Mouse (Mus musculus): ENCODE data around the gene Ppp3r2. TPM values are rescaled to one million over a fixed set of nuclear protein-coding genes. Genes with fewer than 3 reads are reported as not detected.

The Ppp3r2 gene
- total and polyA plus RNA-seq, 2 experiments from 2014 or later: 0.19 to 0.90 TPM

GRCm38 (mm10) chr4:49632139-49632481 is 49.7 kb downstream of the Ppp3r2 start:
- WGBS: under 1% methylated on average over 30 of the region's 30 CpGs
- H3K4me2 ChIP-seq (ENCODE audit: low read depth): peak overlapping the region; percentile 72
- H3K27me3 ChIP-seq (ENCODE audit: insufficient read depth, low read length): no peaks in the 10 kb centered on the region
- H3K27ac ChIP-seq (ENCODE audit: low read depth, low read length): peak overlapping the region; percentile 91
- DNase-seq (no peak), ATAC-seq (no peak; the same call in 1 of the 2 replicates)
- no peaks in the 10 kb centered on the region for H3K9me3 ChIP-seq (ENCODE audit: low read length)
- H3K36me3 ChIP-seq (ENCODE audit: insufficient read depth): peaks cover 26% of the 10 kb centered on the region
- H3K4me3 ChIP-seq (ENCODE audit: low read depth, low read length): peak overlapping the region; percentile 95
- no peaks in the 10 kb centered on the region; the same call in 1 of the 2 replicates for H3K4me1 ChIP-seq (ENCODE audit: insufficient read depth)
- peak overlapping the region; percentile 87 for H3K9ac ChIP-seq
- no peak for TF ChIP-seq CTCF (IDR thresholded peaks at IDR 0.05; ENCODE audit: low read depth)

GRCm38 (mm10) chr4:49631319-49632138 is 50.3 kb downstream of the Ppp3r2 start, which contains the start of gene Rnf20:
TSS of gene Rnf20 (plus strand) at chr4:49632006.
- H3K4me1 ChIP-seq (ENCODE audit: insufficient read depth): no peaks in the 10 kb centered on the region; the same call in 1 of the 2 replicates
- peak within 1 kb of the TSS; percentile 91 for H3K27ac ChIP-seq (ENCODE audit: low read depth, low read length)
- WGBS: 3% methylated on average over 37 of the region's 37 CpGs
- H3K36me3 ChIP-seq (ENCODE audit: insufficient read depth): peaks cover 20% of the 10 kb centered on the region; the same call in 1 of the 2 replicates
- peak within 1 kb of the TSS; percentile 87 for H3K9ac ChIP-seq
- H3K4me2 ChIP-seq (ENCODE audit: low read depth): peak within 1 kb of the TSS; percentile 72
- H3K27me3 ChIP-seq (ENCODE audit: insufficient read depth, low read length): no peaks in the 10 kb centered on the region
- H3K9me3 ChIP-seq (ENCODE audit: low read length): no peaks in the 10 kb centered on the region
- peak; percentile 98 for ATAC-seq
- DNase-seq: peak; percentile 99
- peak within 1 kb of the TSS; percentile 95 for H3K4me3 ChIP-seq (ENCODE audit: low read depth, low read length)
- no peak; the same call in 1 of the 2 replicates for TF ChIP-seq CTCF (IDR thresholded peaks at IDR 0.05; ENCODE audit: low read depth)

GRCm38 (mm10) chr4:49628941-49629340 is 52.9 kb downstream of the Ppp3r2 start:
- DNase-seq (no peak), ATAC-seq (no peak)
- H3K9me3 ChIP-seq (ENCODE audit: low read length): no peaks in the 10 kb centered on the region
- H3K36me3 ChIP-seq (ENCODE audit: insufficient read depth): no peaks in the 10 kb centered on the region
- no peak overlapping the region for H3K27ac ChIP-seq (ENCODE audit: low read depth, low read length)
- no peaks in the 10 kb centered on the region for H3K27me3 ChIP-seq (ENCODE audit: insufficient read depth, low read length)
- WGBS: 76% methylated on average over 5 of the region's 5 CpGs
- H3K9ac ChIP-seq: no peak overlapping the region
- H3K4me1 ChIP-seq (ENCODE audit: insufficient read depth): no peaks in the 10 kb centered on the region; the same call in 1 of the 2 replicates
- TF ChIP-seq CTCF (IDR thresholded peaks at IDR 0.05; ENCODE audit: low read depth): no peak
- H3K4me3 ChIP-seq (ENCODE audit: low read depth, low read length): no peak overlapping the region
- no peak overlapping the region for H3K4me2 ChIP-seq (ENCODE audit: low read depth)

Other genes starting within 250 kb of the Ppp3r2 start
- 0.43 TPM in 1 of 2 replicates, not detected in the other for gene Acnat1, start 208.1 kb downstream of the Ppp3r2 start, total RNA-seq (2014; rRNA removed)
- gene Acnat1, start 208.1 kb downstream of the Ppp3r2 start, polyA plus RNA-seq (2015; fragmentation: Nextera tagmentation; extraction: Ambion mirVana): not detected in 2 replicates
- gene Baat, start 175.5 kb downstream of the Ppp3r2 start, total RNA-seq (2014; rRNA removed): not detected in 2 replicates
- gene Baat, start 175.5 kb downstream of the Ppp3r2 start, polyA plus RNA-seq (2015; fragmentation: Nextera tagmentation; extraction: Ambion mirVana): 0.10 TPM in 1 of 2 replicates, not detected in the other
- 49.3 and 55.2 TPM in 2 replicates for gene Mrpl50, start 160.9 kb downstream of the Ppp3r2 start, total RNA-seq (2014; rRNA removed)
- gene Mrpl50, start 160.9 kb downstream of the Ppp3r2 start, polyA plus RNA-seq (2015; fragmentation: Nextera tagmentation; extraction: Ambion mirVana): 74.1 and 74.6 TPM in 2 replicates
- gene Zfp189, start 160.8 kb downstream of the Ppp3r2 start, total RNA-seq (2014; rRNA removed): 9.2 and 11.3 TPM in 2 replicates
- 3.7 and 4.1 TPM in 2 replicates for gene Zfp189, start 160.8 kb downstream of the Ppp3r2 start, polyA plus RNA-seq (2015; fragmentation: Nextera tagmentation; extraction: Ambion mirVana)
- 0.46 and 0.57 TPM in 2 replicates for gene Aldob, start 132.5 kb downstream of the Ppp3r2 start, total RNA-seq (2014; rRNA removed)
- gene Aldob, start 132.5 kb downstream of the Ppp3r2 start, polyA plus RNA-seq (2015; fragmentation: Nextera tagmentation; extraction: Ambion mirVana): 0.27 and 0.39 TPM in 2 replicates
- gene Tmem246, start 84.1 kb downstream of the Ppp3r2 start, total RNA-seq (2014; rRNA removed): 93.2 and 98.3 TPM in 2 replicates
- gene Tmem246, start 84.1 kb downstream of the Ppp3r2 start, polyA plus RNA-seq (2015; fragmentation: Nextera tagmentation; extraction: Ambion mirVana): 101 and 119 TPM in 2 replicates
- gene Rnf20, start 50.0 kb downstream of the Ppp3r2 start, total RNA-seq (2014; rRNA removed): 76.9 and 79.1 TPM in 2 replicates
- 35.6 and 44.1 TPM in 2 replicates for gene Rnf20, start 50.0 kb downstream of the Ppp3r2 start, polyA plus RNA-seq (2015; fragmentation: Nextera tagmentation; extraction: Ambion mirVana)
- gene Grin3a, start 163.7 kb upstream of the Ppp3r2 start, total RNA-seq (2014; rRNA removed): 58.0 and 82.4 TPM in 2 replicates
- gene Grin3a, start 163.7 kb upstream of the Ppp3r2 start, polyA plus RNA-seq (2015; fragmentation: Nextera tagmentation; extraction: Ambion mirVana): 15.1 and 26.8 TPM in 2 replicates